In the genomic region with DNA sequence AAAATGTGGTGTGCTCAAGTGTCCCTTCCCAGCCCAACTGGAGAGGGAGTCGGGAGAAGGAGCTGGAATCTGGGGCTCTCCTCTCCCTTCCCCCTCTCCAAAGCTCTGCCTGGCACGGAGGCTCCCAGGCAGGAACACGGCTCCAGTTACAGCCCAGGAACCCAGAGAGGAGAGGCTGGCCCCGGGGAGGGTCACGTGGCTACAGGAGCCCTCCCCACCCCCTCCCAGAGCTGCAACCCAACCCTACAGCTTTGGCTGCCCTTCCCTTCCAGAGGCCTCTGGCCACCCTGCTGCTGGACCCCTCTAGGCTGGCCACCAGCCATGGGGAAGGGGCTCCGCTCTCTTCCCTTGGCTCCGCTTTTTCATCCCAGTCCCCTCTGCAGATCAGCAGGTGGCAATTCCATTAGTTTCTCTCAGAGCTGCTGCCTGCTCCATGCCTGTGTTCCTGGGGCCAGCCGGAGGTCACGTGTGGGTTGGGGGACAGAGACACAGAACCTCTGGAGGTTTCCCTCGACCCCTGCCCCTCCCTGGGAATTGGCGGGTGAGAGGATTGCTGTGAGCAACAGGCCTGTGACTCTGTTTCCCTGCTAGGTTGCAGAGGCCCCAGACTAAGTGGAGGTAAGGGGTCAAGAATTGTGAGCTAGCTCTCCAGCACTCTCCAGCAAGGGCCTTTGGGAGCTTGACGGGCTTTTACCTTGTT, we compare ENCODE assay signal across 9 mouse cellular contexts. TPM values are rescaled to one million over a fixed set of nuclear protein-coding genes. Genes with fewer than 3 reads are reported as not detected.
DNase-seq lines count a peak whose midpoint lies in the region; ATAC-seq and TF ChIP-seq lines count a peak whose summit lies in the region.
"Had no signal": no experiment of that assay in that cellular context is flagged by ENCODE, and none has a peak within 500 bp of the region (broad histone marks: within the 10 kb centered on the region; RNA-seq: fewer than 3 reads in every experiment).

No protein-coding gene starts in this region.

- H3K36me3 ChIP-seq in lung, embryonic 14.5 days (ENCODE audit: insufficient read depth): no peaks in the 10 kb centered on the region
- no peaks in the 10 kb centered on the region for H3K36me3 ChIP-seq in embryonic facial prominence, embryonic 10.5 days (replicated peaks)
- no peaks in the 10 kb centered on the region for H3K36me3 ChIP-seq in heart, embryonic 15.5 days
- H3K36me3 ChIP-seq in lung, embryonic 16.5 days (ENCODE audit: control insufficient read depth, insufficient read depth, low read length): no peaks in the 10 kb centered on the region

- H3K4me3 ChIP-seq in lung, embryonic 14.5 days (ENCODE audit: low read depth, low read length): no peak overlapping the region
- peak overlapping the region; percentile 73 for H3K4me3 ChIP-seq in embryonic facial prominence, embryonic 10.5 days
- H3K4me3 ChIP-seq in heart, embryonic 15.5 days: 0 out of 2 replicates have a peak overlapping the region, but pooled peaks have one; percentile 11
- no peak overlapping the region for H3K4me3 ChIP-seq in lung, embryonic 16.5 days (ENCODE audit: low read length)

- peak; percentile 70 for DNase-seq in lung, embryonic 14.5 days
- no peak for DNase-seq in lung, postnatal 14 days
- DNase-seq in embryonic facial prominence, embryonic 10.5 days (ENCODE audit: low spot score): peak; percentile 85

- WGBS in lung, embryonic 14.5 days: 13% methylated on average over 11 of the region's 12 CpGs
- WGBS in embryonic facial prominence, embryonic 10.5 days: 6% methylated on average over 12 of the region's 12 CpGs
- WGBS in heart, embryonic 15.5 days: 24% methylated on average over 12 of the region's 12 CpGs
- 11% methylated on average over 12 of the region's 12 CpGs for WGBS in lung, embryonic 16.5 days

- peaks cover 60% of the 10 kb centered on the region for H3K27me3 ChIP-seq in lung, embryonic 14.5 days (ENCODE audit: insufficient read depth, low read length)
- peaks cover 93% of the 10 kb centered on the region for H3K27me3 ChIP-seq in embryonic facial prominence, embryonic 10.5 days (replicated peaks; ENCODE audit: low read depth, poor library complexity, severe bottlenecking)
- peaks cover 77% of the 10 kb centered on the region for H3K27me3 ChIP-seq in heart, embryonic 15.5 days
- peaks cover 54% of the 10 kb centered on the region for H3K27me3 ChIP-seq in lung, embryonic 16.5 days (ENCODE audit: control insufficient read depth, insufficient read depth, low read depth, low read length)

- H3K4me1 ChIP-seq in lung, embryonic 14.5 days (ENCODE audit: insufficient read depth): peaks cover 11% of the 10 kb centered on the region; the same call in 1 of the 2 replicates
- H3K4me1 ChIP-seq in embryonic facial prominence, embryonic 10.5 days: peaks cover 85% of the 10 kb centered on the region
- H3K4me1 ChIP-seq in heart, embryonic 15.5 days (replicated peaks): peaks cover 55% of the 10 kb centered on the region
- H3K4me1 ChIP-seq in lung, embryonic 16.5 days (replicated peaks; ENCODE audit: control insufficient read depth, insufficient read depth, low read length): peaks cover 28% of the 10 kb centered on the region

- H3K4me2 ChIP-seq in lung, embryonic 14.5 days: peak overlapping the region; percentile 93
- peak overlapping the region; percentile 40 for H3K4me2 ChIP-seq in heart, embryonic 15.5 days
- H3K4me2 ChIP-seq in lung, embryonic 16.5 days (ENCODE audit: low read depth, low read length): peak overlapping the region; percentile 24

- H3K9ac ChIP-seq in lung, embryonic 14.5 days: no peak overlapping the region
- peak overlapping the region; percentile 15 for H3K9ac ChIP-seq in heart, embryonic 15.5 days
- peak overlapping the region; percentile 43 for H3K9ac ChIP-seq in lung, embryonic 16.5 days (ENCODE audit: low read length)
- H3K9ac ChIP-seq: liver, embryonic 14.5 days had no signal

- peak overlapping the region; percentile 59; the same call in 1 of the 2 replicates for H3K27ac ChIP-seq in lung, embryonic 14.5 days (ENCODE audit: low read depth)
- H3K27ac ChIP-seq in embryonic facial prominence, embryonic 10.5 days (replicated peaks): peak overlapping the region; percentile 83
- H3K27ac ChIP-seq in heart, embryonic 15.5 days: peak overlapping the region; percentile 26
- H3K27ac ChIP-seq in lung, embryonic 16.5 days (ENCODE audit: low read length): peak overlapping the region; percentile 72
- H3K27ac ChIP-seq: liver, embryonic 14.5 days had no signal

- peak; percentile 45; the same call in 1 of the 2 replicates for ATAC-seq in lung, embryonic 14.5 days (ENCODE audit: insufficient read depth)
- peak; percentile 41; the same call in 1 of the 2 replicates for ATAC-seq in heart, embryonic 15.5 days (replicated peaks; ENCODE audit: insufficient number of reproducible peaks, insufficient read depth, low FRiP score, low read depth)
- ATAC-seq in lung, embryonic 16.5 days (ENCODE audit: low read depth): peak; percentile 67
- ATAC-seq in granulocyte monocyte progenitor cell, adult 5-6 weeks (replicated peaks; ENCODE audit: poor library complexity, severe bottlenecking): no peak
- no peak for ATAC-seq in inflammation-experienced regulatory T-cells, adult 6 months
- no peak for ATAC-seq in megakaryocyte progenitor cell, adult 5-6 weeks (replicated peaks; ENCODE audit: poor library complexity)

- no peaks in the 10 kb centered on the region for H3K9me3 ChIP-seq in lung, embryonic 14.5 days (ENCODE audit: low read depth, low read length)
- H3K9me3 ChIP-seq in embryonic facial prominence, embryonic 10.5 days: no peaks in the 10 kb centered on the region
- H3K9me3 ChIP-seq in heart, embryonic 15.5 days (replicated peaks): no peaks in the 10 kb centered on the region
- H3K9me3 ChIP-seq in lung, embryonic 16.5 days (ENCODE audit: control insufficient read depth, low read length): no peaks in the 10 kb centered on the region

- no peak for TF ChIP-seq CTCF in lung, embryonic 14.5 days (IDR thresholded peaks at IDR 0.05; ENCODE audit: low read depth)

RNA-seq across cellular contexts. Expression of a gene that starts 2.5 kb away (rescaled TPM):
- polyA plus RNA-seq in lung, embryonic 14.5 days (2014; fragmentation: Nextera tagmentation; extraction: Ambion mirVana): 1.1 and 1.5 TPM in 2 replicates
- 2.3 and 2.6 TPM in 2 replicates for polyA plus RNA-seq in embryonic facial prominence, embryonic 10.5 days (2016; fragmentation: Nextera tagmentation; extraction: Ambion mirVana)
- 2.3 and 4.2 TPM in 2 replicates for polyA plus RNA-seq in heart, embryonic 15.5 days (2015; fragmentation: Nextera tagmentation; extraction: Ambion mirVana)
- 3.9 and 4.1 TPM in 2 replicates for polyA plus RNA-seq in lung, embryonic 16.5 days (2015; fragmentation: Nextera tagmentation; extraction: Ambion mirVana)
- not detected in 2 replicates for total RNA-seq in granulocyte monocyte progenitor cell, adult 5-6 weeks (2014; fragmentation: Nextera tagmentation)
- total RNA-seq in granulocyte monocyte progenitor cell, adult 5-6 weeks (2017): not detected in 2 replicates
- polyA plus RNA-seq in inflammation-experienced regulatory T-cells, adult 6 months (2017; shearing (Covaris generic)): not detected
- not detected in 2 replicates for total RNA-seq in megakaryocyte progenitor cell, adult 5-6 weeks (2015)
- total RNA-seq in megakaryocyte progenitor cell, adult 5-6 weeks (2017): not detected in 2 replicates

RNA-seq across cellular contexts. Expression of a gene that starts 18.7 kb away (rescaled TPM):
- polyA plus RNA-seq in lung, embryonic 14.5 days (2014; fragmentation: Nextera tagmentation; extraction: Ambion mirVana): not detected in 2 replicates
- polyA plus RNA-seq in embryonic facial prominence, embryonic 10.5 days (2016; fragmentation: Nextera tagmentation; extraction: Ambion mirVana): 0.77 and 1.7 TPM in 2 replicates
- polyA plus RNA-seq in heart, embryonic 15.5 days (2015; fragmentation: Nextera tagmentation; extraction: Ambion mirVana): not detected in 2 replicates
- 0.48 and 0.55 TPM in 2 replicates for polyA plus RNA-seq in lung, embryonic 16.5 days (2015; fragmentation: Nextera tagmentation; extraction: Ambion mirVana)
- total RNA-seq in granulocyte monocyte progenitor cell, adult 5-6 weeks (2014; fragmentation: Nextera tagmentation): not detected in 2 replicates
- total RNA-seq in granulocyte monocyte progenitor cell, adult 5-6 weeks (2017): not detected in 2 replicates
- under 1 TPM in 1 of 3 experiments, not detected in 2; 0.24 TPM for polyA plus RNA-seq in inflammation-experienced regulatory T-cells, adult 6 months (2017; shearing (Covaris generic))
- not detected in 2 replicates for total RNA-seq in megakaryocyte progenitor cell, adult 5-6 weeks (2015)
- total RNA-seq in megakaryocyte progenitor cell, adult 5-6 weeks (2017): not detected in 2 replicates

Comparison
In these comparisons a context has a peak if more than half of its experiments do, and no peak if none do; other contexts are left out.
1. ATAC-seq: peak in lung, embryonic 14.5 days (single experiment), heart, embryonic 15.5 days (single experiment) and lung, embryonic 16.5 days (single experiment); none in granulocyte monocyte progenitor cell, adult 5-6 weeks (single experiment), inflammation-experienced regulatory T-cells, adult 6 months (single experiment) and megakaryocyte progenitor cell, adult 5-6 weeks (single experiment).
2. H3K27ac ChIP-seq: peak in every context shown above with its lines; median percentile 83 in embryonic facial prominence, embryonic 10.5 days; 72 in lung, embryonic 16.5 days; 59 in lung, embryonic 14.5 days; 26 in heart, embryonic 15.5 days.
3. H3K4me2 ChIP-seq: peak in every context shown above with its lines; median percentile 93 in lung, embryonic 14.5 days; 40 in heart, embryonic 15.5 days; 24 in lung, embryonic 16.5 days.
4. H3K4me3 ChIP-seq: peak in embryonic facial prominence, embryonic 10.5 days (single experiment) and heart, embryonic 15.5 days (single experiment); none in lung, embryonic 14.5 days (single experiment) and lung, embryonic 16.5 days (single experiment).